Mouse (Mus musculus) neural tube, embryonic 15.5 days (tissue): ENCODE data around the gene Mthfd2. TPM values are rescaled to one million over a fixed set of nuclear protein-coding genes. Genes with fewer than 3 reads are reported as not detected.
A peak's percentile ranks its signal among the peaks of the same experiment; 100 is the strongest.

Source experiments
- ATAC-seq: fragments of 200-750 bp; cut with Nextera tagmentation; 2 replicates; pipeline ENCODE4 v1.8.0; 2017; ENCODE audit warnings: mild to moderate bottlenecking, moderate TSS enrichment, moderate library complexity; ENCODE audit not compliant: low FRiP score
- H3K27ac ChIP-seq: fragments of 300-500 bp; sonication (generic); replicated peaks from 2 replicates; pipeline ENCODE4 v1.5.1; 2015; ENCODE audit warnings: mild to moderate bottlenecking, inconsistent platforms
- H3K27me3 ChIP-seq: fragments of 300-500 bp; sonication (generic); replicated peaks from 2 replicates; pipeline ENCODE4 v1.6.1; 2015; ENCODE audit warnings: inconsistent platforms
- H3K36me3 ChIP-seq: fragments of 300-500 bp; sonication (generic); 2 replicates; pipeline ENCODE4 v1.6.1; 2015; ENCODE audit warnings: inconsistent platforms
- H3K4me1 ChIP-seq: fragments of 300-500 bp; sonication (generic); 2 replicates; pipeline ENCODE4 v1.6.1; 2015; ENCODE audit warnings: inconsistent platforms
- H3K4me2 ChIP-seq: fragments of 300-500 bp; sonication (generic); 2 replicates; pipeline ENCODE4 v1.6.1; 2015; ENCODE audit warnings: inconsistent platforms, mild to moderate bottlenecking, moderate library complexity
- H3K4me3 ChIP-seq: fragments of 300-500 bp; sonication (generic); replicated peaks from 2 replicates; pipeline ENCODE4 v1.5.1; 2015; ENCODE audit warnings: mild to moderate bottlenecking, inconsistent platforms
- H3K9ac ChIP-seq: fragments of 300-500 bp; sonication (generic); replicated peaks from 2 replicates; pipeline ENCODE4 v1.6.1; 2015; ENCODE audit warnings: mild to moderate bottlenecking, inconsistent platforms
- H3K9me3 ChIP-seq: fragments of 300-500 bp; sonication (generic); replicated peaks from 2 replicates; pipeline ENCODE4 v1.6.1; 2016; ENCODE audit warnings: inconsistent platforms
- WGBS: fragments of 180-500 bp; shearing (Covaris S2); methylation state at CpG from one replicate; pipeline ENCODE4 v1.1.7; 2015; ENCODE audit warnings: mixed read lengths; 5-methylcytosine and 5-hydroxymethylcytosine counted together
- polyA plus RNA-seq: library from polyadenylated mRNA; unstranded; fragments of >200 nt; fragmentation: Nextera tagmentation; extraction: Ambion mirVana; gene quantifications from 2 replicates; pipeline ENCODE4 v1.2.1, GENCODE M21; 2015

Gene Mthfd2
- polyA plus RNA-seq = 30.9 and 34.7 TPM in 2 replicates

DNA sequence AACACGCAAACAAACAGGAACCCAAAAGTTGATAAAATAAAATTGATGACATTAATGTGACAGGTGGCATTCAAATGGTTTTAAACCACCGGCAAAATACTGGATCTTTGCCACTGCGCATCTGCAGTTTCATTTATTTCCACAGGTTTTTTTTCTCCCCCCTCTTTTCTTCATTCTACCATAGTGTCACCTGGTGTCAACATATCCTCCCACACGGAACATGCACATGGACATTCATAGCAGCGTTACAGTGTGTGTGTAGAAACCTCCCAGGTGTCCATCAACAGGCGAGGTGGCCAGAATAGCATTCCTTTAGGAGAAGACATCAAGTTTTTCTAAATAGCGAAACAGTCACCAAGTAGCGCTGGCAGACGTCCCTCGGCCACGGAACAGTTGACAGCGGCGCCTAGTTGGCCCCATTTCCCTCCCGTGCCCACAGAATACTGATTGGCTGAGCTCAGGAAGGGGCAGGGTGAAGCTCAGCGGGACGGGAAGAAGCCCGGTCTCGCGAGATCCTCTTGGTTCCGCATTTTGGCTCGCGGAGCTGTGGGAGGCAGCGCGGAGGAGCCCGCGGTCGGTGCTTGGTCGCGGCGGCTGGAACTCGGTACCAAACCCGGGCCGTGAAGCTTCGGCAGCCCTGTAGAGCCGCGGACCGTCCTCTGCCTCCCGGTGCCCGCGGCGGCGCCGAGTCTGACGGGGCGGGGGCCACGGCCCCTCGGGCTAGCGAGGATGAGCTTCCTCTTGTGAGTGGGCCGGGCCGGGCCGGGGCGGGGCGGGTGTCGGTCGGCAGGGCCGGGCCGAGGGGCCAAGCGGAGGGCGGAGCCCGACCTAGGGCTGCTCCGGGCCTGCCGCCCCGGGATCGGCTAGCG, at the start of gene Mthfd2, which contains the start of gene Mob1a:
TSS of gene Mthfd2 (minus strand) at position 384 of the 869 bp plus-strand sequence.
TSS of gene Mob1a (plus strand) at position 492 of the 869 bp plus-strand sequence.
- H3K9ac ChIP-seq = peak within 1 kb of the TSS; percentile 91
- peak within 1 kb of the TSS; percentile 92 for H3K27ac ChIP-seq
- H3K9me3 ChIP-seq = no peaks in the 10 kb centered on the region
- peak; percentile 99 for ATAC-seq
- H3K36me3 ChIP-seq = peaks cover 8% of the 10 kb centered on the region
- H3K4me1 ChIP-seq = peaks cover 30% of the 10 kb centered on the region
- H3K4me3 ChIP-seq = peak within 1 kb of the TSS; percentile 92
- H3K4me2 ChIP-seq = peak within 1 kb of the TSS; percentile 77
- WGBS = 1% methylated on average over 65 of the region's 65 CpGs
- H3K27me3 ChIP-seq = no peaks in the 10 kb centered on the region

DNA sequence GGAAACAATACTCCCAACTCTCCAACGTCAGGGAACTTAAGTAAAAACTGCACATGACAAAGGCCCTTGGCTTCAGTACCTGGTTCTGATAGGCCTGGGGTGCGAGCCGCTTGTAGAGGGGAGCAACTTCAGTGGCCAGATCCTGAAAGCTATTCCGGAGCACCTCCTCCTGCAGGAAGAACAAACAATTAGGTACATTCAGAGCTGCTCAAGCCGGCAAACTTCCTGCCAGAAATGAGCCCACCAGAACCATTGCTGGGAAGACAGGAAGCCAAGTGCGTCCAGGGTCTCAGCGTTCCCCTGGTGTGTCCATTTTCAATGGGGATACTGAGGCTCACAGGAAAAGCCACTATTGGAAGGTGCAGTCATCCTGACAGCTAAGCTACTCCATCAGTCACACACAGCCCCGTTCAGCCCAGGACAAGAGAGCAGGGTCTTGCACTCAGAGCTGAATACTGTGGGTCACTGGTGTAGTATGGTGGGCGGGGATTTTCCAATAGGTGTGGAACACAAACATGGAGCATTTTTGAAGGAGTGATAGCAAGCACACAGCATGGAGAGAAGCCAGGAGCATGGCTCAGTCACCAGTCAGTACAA, 48.1 kb upstream of the Mthfd2 start:
- Histone ChIP-seq H3K36me3 (peaks cover 99% of the 10 kb centered on the region), H3K27ac (no peak overlapping the region), H3K27me3 (no peaks in the 10 kb centered on the region), H3K4me1 (no peaks in the 10 kb centered on the region), H3K4me2 (no peak overlapping the region), H3K4me3 (no peak overlapping the region), H3K9ac (no peak overlapping the region), H3K9me3 (no peaks in the 10 kb centered on the region)
- 83% methylated on average over 9 of the region's 9 CpGs for WGBS
- ATAC-seq = no peak

DNA sequence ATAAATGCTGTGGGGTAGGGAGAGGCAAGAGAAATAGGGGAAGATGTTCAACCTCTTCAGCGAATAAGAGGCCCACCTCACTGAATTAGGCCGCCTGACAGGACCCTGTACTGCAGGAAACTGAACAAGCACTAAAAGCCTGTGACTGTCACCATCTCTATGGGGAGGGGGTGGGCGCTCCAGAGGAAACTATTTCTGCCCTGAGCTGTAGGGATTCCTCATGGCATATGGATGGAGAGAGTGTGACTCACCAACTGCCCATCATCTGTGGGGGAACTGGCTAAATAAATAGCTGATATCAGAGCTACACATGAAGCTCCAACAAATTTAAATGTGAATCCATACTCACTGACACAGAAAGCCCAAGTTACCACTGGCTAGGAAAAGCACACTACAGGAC, 45.6 kb upstream of the Mthfd2 start:
- no peak overlapping the region for H3K4me3 ChIP-seq
- peaks cover 97% of the 10 kb centered on the region for H3K36me3 ChIP-seq
- 95% methylated on average over 3 of the region's 3 CpGs for WGBS
- no peak overlapping the region for H3K27ac ChIP-seq
- ATAC-seq = no peak
- H3K9me3 ChIP-seq = no peaks in the 10 kb centered on the region
- H3K4me1 ChIP-seq = no peaks in the 10 kb centered on the region
- H3K4me2 ChIP-seq = no peak overlapping the region
- no peaks in the 10 kb centered on the region for H3K27me3 ChIP-seq
- H3K9ac ChIP-seq = no peak overlapping the region

DNA sequence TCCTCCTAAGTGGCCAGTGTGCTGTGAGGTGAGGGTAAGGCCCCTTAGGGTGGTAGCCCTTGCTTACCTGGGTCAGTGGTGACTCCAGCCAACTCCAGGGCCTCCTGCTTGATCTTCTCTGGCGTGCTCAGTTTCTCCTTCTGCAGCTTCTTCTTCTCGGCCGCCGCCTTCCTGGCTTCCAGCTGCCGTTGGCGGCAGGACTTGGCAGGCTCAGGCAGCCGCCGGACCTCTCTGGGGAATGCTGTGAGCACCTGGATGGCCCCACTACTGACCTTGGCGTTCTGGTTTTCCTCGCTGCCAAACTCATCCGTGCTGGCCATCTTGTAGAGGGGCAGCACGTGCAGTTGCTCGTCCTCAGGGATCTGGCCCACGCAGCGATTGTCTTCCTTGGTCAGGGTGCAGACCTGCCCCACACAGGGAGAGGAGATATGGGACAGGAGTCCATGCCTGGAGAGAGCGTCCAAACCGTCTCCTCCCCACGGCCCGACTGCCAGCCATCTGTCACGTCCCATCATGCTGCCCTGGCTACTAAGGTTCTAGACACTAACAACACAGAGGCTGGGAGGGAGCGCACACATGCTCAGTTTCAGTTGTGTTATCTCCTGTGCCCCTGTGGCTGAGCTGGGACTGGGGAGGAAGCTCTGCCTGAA, 44.7 kb upstream of the Mthfd2 start:
- WGBS = 92% methylated on average over 21 of the region's 21 CpGs
- no peaks in the 10 kb centered on the region for H3K4me1 ChIP-seq
- no peaks in the 10 kb centered on the region for H3K27me3 ChIP-seq
- no peak overlapping the region for H3K9ac ChIP-seq
- H3K4me3 ChIP-seq = no peak overlapping the region
- H3K36me3 ChIP-seq = peaks cover 94% of the 10 kb centered on the region
- no peak overlapping the region for H3K4me2 ChIP-seq
- H3K27ac ChIP-seq = no peak overlapping the region
- ATAC-seq = no peak
- no peaks in the 10 kb centered on the region for H3K9me3 ChIP-seq

DNA sequence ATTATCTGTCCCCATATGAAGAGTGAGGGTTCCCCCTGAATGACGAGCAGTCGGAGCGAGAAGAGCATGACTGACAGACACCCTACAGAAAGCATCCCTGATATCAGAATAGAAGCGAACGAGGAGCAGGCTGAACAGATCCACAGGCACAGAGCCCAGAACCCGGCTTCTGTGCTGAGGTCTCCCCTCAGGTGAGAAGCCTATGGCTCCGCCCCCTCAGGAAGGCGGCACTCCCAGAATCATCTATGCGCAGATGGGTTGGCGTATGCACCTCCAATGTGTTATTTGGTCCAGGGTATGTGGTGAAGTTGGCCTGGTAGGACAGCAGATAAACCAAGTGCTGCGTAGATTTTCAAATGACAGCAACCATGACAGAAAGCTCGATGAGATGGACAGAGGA, 37.4 kb upstream of the Mthfd2 start:
- no peaks in the 10 kb centered on the region for H3K4me1 ChIP-seq
- no peaks in the 10 kb centered on the region for H3K9me3 ChIP-seq
- H3K27ac ChIP-seq = no peak overlapping the region
- H3K9ac ChIP-seq = no peak overlapping the region
- H3K4me3 ChIP-seq = no peak overlapping the region
- 94% methylated on average over 12 of the region's 12 CpGs for WGBS
- H3K36me3 ChIP-seq = peaks cover 39% of the 10 kb centered on the region
- H3K27me3 ChIP-seq = no peaks in the 10 kb centered on the region
- ATAC-seq = no peak
- no peak overlapping the region for H3K4me2 ChIP-seq

DNA sequence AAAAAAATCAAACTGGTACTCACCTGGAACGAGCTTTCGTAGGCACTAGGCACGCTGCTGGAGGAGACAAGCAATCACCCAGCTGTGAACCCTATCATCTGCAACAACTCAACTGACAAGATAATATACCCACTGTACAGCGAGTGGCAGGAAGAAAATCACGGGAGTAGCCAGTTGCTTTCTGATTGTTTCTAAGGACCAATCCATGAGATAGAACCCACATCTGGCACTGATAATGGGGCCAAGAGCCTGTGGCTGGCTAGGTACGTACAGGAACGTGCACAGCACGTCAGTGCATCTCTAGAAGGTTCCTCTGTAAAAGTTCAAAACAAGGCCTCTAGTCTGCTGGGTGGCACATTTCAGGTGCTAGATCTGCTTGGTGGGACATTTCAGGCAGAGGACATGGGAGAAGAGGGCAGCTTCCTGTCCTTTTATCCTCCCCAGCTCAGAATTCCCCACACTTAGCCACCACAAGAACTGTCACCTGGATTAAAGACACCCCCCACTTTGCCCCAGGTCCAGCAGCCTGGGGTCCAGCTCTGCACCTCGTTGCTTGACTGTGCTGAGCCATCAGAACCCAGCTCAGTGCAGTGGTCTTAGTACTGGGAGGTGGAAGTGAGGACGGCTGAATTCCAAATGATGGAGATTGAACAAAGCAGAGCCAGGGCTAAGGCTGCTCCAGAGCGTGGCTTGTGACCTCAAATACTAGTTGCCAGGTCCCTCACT, 36.0 kb upstream of the Mthfd2 start:
- H3K36me3 ChIP-seq = peaks cover 27% of the 10 kb centered on the region
- H3K9ac ChIP-seq = no peak overlapping the region
- 89% methylated on average over 11 of the region's 11 CpGs for WGBS
- H3K4me2 ChIP-seq = no peak overlapping the region
- H3K9me3 ChIP-seq = no peaks in the 10 kb centered on the region
- H3K4me3 ChIP-seq = no peak overlapping the region
- H3K27me3 ChIP-seq = no peaks in the 10 kb centered on the region
- no peak overlapping the region for H3K27ac ChIP-seq
- no peak for ATAC-seq
- H3K4me1 ChIP-seq = no peaks in the 10 kb centered on the region

DNA sequence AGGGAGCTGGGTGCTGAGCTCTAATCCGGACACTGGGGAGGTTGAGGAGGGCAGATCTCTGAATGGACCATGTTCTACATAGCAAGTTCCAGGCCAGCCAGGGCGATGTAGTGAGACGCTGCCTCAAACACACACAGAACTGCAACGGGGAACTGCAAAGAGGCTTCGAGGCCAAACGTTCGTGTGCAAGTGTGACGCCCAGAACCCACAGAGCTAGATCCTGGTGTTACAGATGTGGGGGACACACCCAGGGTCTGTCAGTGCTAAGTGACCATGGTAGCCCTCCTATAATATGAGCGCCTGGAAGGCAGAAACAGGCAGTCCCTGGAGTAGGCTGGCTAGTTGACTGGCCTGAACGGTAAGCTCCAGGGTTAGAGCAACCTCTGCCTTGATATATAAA, 31.7 kb upstream of the Mthfd2 start:
- Histone ChIP-seq H3K4me2 (no peak overlapping the region), H3K9me3 (no peaks in the 10 kb centered on the region), H3K27me3 (no peaks in the 10 kb centered on the region), H3K9ac (no peak overlapping the region), H3K4me3 (no peak overlapping the region), H3K36me3 (peaks cover 50% of the 10 kb centered on the region), H3K4me1 (peaks cover 3% of the 10 kb centered on the region; the same call in 1 of the 2 replicates), H3K27ac (no peak overlapping the region)
- WGBS = 92% methylated on average over 10 of the region's 10 CpGs
- no peak for ATAC-seq

DNA sequence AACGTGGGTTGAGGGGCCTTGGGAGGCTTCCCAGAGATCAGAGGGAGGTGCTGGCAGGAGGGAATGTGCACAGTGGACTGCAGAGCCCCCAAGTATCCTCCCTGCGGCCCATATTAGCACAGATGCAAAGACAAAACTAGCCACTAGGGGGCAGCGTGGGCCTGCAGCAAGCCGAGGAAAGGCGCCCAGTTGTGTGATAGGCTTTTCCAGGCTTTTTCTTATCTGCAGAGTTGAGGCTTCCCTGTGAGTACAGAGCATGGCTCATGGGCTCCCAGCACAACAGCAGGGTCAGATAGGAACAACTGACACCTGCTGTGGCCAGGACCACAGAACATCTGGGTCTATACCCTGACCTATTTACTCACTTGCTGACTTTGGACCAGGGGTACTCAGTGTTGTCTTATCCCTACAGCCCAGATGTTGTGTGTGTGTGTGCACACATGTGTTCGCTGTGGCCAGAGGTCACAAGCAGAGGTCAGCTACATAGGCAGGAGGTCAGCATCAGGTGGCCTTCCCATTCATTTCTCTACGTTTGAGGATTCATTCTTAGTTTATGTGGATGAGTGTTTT, 30.9 kb upstream of the Mthfd2 start:
- H3K27me3 ChIP-seq = no peaks in the 10 kb centered on the region
- H3K36me3 ChIP-seq = peaks cover 50% of the 10 kb centered on the region
- ATAC-seq = peak; percentile 68
- peaks cover 8% of the 10 kb centered on the region; the same call in 1 of the 2 replicates for H3K4me1 ChIP-seq
- no peak overlapping the region for H3K27ac ChIP-seq
- WGBS = 26% methylated on average over 7 of the region's 7 CpGs
- H3K4me2 ChIP-seq = no peak overlapping the region
- no peaks in the 10 kb centered on the region for H3K9me3 ChIP-seq
- no peak overlapping the region for H3K9ac ChIP-seq
- H3K4me3 ChIP-seq = no peak overlapping the region

DNA sequence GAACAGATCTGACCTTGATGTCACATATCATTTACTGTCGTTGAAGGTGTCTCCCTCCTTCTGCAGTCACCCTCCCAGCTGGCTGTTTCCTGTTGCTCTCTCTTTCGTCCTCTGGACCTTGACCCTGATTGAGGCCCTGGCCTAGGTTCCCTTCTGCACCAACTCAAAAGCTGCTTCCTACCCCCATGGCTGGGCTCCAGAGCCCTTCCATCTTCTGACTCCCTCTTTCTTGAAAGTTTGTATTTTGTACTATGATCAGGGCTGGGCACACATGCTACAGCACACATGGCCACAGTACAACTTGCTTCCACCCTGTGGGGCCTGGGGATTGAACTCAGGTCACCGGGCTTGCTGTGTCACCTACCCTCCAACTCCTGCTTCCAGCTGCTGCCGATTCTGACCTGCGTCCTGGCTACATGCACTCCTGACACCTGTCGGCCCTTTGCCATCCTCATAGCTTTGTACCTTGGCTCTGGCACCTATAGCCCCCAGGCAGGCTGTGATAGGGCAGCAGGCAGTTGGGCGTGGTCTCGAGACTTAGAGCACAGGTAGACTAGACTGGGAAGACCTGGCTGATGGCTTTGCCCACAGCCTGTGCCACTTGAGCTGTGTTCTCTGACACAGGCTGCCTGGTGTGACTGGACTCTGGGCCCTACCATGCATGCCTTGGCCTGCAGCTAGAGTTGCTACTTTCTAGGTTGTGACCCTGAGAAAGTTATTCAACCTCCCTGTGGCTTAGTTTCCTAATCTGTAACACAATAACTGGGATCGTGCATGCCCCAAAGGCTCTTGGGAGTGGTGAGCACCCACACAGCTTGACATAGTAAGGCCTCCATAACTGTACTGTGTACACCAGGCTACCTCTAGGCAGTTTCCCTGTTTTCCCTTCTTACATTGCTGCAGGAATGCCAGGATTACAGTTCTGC, 29.4 kb upstream of the Mthfd2 start:
- Histone ChIP-seq H3K4me1 (peaks cover 19% of the 10 kb centered on the region), H3K9me3 (no peaks in the 10 kb centered on the region), H3K4me3 (no peak overlapping the region), H3K27ac (no peak overlapping the region), H3K4me2 (no peak overlapping the region), H3K36me3 (peaks cover 49% of the 10 kb centered on the region), H3K27me3 (no peaks in the 10 kb centered on the region), H3K9ac (no peak overlapping the region)
- ATAC-seq = no peak
- WGBS = 89% methylated on average over 9 of the region's 9 CpGs

DNA sequence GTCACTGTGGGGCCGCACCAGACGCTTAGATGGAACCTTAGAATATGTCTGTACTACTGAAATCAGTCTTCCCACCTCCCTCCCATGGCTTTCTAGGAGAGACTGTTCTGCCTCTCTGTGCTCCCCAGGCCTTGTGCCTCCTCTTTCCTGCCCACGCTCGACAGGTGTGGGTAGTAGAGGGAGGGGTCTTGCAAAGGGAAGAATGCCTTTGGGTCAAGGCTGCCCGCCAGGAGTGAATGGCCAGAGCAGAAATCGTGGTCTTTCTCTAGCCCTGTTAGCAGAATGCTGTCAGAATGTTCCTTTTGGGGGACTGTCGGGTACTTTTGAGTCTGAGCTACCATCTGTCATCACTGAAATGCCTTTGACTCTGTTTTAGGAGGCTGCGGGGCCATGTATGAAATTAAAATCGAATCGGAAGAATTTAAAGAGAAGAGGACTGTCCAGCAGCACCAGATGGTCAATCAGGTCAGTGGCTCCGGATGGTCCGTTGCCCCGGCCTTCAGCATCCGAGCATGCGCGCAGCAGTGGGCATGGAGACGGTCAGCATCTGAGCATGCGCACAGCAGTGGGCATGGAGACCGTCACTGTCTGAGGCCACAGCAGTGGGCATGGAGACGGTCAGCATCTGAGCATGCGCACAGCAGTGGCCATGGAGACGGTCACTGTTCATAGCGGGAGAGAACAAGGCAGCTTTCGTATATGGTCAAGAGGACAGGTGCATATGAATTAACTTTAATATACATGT, 27.1 kb upstream of the Mthfd2 start:
- Histone ChIP-seq H3K27me3 (no peaks in the 10 kb centered on the region), H3K4me1 (peaks cover 28% of the 10 kb centered on the region), H3K9ac (no peak overlapping the region), H3K9me3 (no peaks in the 10 kb centered on the region), H3K27ac (no peak overlapping the region), H3K4me3 (no peak overlapping the region), H3K36me3 (peaks cover 32% of the 10 kb centered on the region), H3K4me2 (no peak overlapping the region)
- no peak for ATAC-seq
- 92% methylated on average over 24 of the region's 24 CpGs for WGBS
